Mouse (Mus musculus): ENCODE results near the gene Hira. TPM values are rescaled to one million over a fixed set of nuclear protein-coding genes. Genes with fewer than 3 reads are reported as not detected.

The Hira gene
- polyA plus RNA-seq, 1 experiment = 124 TPM

- TF ChIP-seq CTCF (IDR thresholded peaks at IDR 0.05; ENCODE audit: borderline replicate concordance, control insufficient read depth, extremely low read depth, insufficient read depth, low read length, poor library complexity) = no peak
- TF ChIP-seq POLR2A (IDR thresholded peaks at IDR 0.05; ENCODE audit: control insufficient read depth, extremely low read depth, insufficient read depth, low read length, poor library complexity) = no peak
- no peaks in the 10 kb centered on the region for H3K27me3 ChIP-seq (ENCODE audit: control insufficient read depth, insufficient read depth, low read length)
- WGBS = 63% methylated on average over 2 of the region's 2 CpGs
These were observed 133.9 kb downstream of the Hira start for GRCm38 (mm10) chr16:19010710-19011109.

DNA sequence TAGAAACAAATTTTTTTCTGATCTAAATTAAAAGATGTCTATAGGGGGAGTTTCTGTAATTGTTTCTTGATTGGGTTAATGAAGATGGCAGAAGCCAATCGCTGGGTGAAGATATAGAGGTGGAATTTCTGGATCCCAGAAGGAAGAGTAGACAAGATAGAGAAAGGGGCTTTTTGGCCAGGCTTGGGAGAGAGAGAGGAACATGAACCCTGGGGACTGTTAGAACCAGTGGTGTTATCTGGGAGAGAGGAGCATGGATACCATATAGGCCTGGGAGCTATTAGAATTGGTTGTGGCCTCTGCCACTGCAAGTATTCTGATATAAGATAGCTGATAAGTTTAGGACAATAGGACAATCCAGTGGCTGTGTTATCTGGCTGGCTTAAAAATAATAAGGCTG, 136.7 kb downstream of the Hira start:
- Histone ChIP-seq H3K4me3 (ENCODE audit: control insufficient read depth, insufficient read depth, low read length) (no peak overlapping the region), H3K27me3 (ENCODE audit: control insufficient read depth, insufficient read depth, low read length) (no peaks in the 10 kb centered on the region), H3K27ac (ENCODE audit: control insufficient read depth, insufficient read depth, low read length) (no peak overlapping the region), H3K4me1 (replicated peaks; ENCODE audit: control insufficient read depth, insufficient read depth, low read length) (no peaks in the 10 kb centered on the region), H3K36me3 (ENCODE audit: control insufficient read depth, insufficient read depth, low read length) (no peaks in the 10 kb centered on the region)
- TF ChIP-seq CTCF (IDR thresholded peaks at IDR 0.05; ENCODE audit: borderline replicate concordance, control insufficient read depth, extremely low read depth, insufficient read depth, low read length, poor library complexity) (no peak), POLR2A (IDR thresholded peaks at IDR 0.05; ENCODE audit: control insufficient read depth, extremely low read depth, insufficient read depth, low read length, poor library complexity) (no peak)
- DNase-seq = no peak
- WGBS = 91% methylated on average over 1 of the region's 1 CpGs

More at GRCm38 (mm10) chr16:19010710-19011109, 133.9 kb downstream of the Hira start:
- Histone ChIP-seq H3K36me3 (ENCODE audit: control insufficient read depth, insufficient read depth, low read length) (no peaks in the 10 kb centered on the region), H3K4me3 (ENCODE audit: control insufficient read depth, insufficient read depth, low read length) (no peak overlapping the region), H3K27ac (ENCODE audit: control insufficient read depth, insufficient read depth, low read length) (no peak overlapping the region), H3K4me1 (replicated peaks; ENCODE audit: control insufficient read depth, insufficient read depth, low read length) (no peaks in the 10 kb centered on the region)
- DNase-seq = no peak

DNA sequence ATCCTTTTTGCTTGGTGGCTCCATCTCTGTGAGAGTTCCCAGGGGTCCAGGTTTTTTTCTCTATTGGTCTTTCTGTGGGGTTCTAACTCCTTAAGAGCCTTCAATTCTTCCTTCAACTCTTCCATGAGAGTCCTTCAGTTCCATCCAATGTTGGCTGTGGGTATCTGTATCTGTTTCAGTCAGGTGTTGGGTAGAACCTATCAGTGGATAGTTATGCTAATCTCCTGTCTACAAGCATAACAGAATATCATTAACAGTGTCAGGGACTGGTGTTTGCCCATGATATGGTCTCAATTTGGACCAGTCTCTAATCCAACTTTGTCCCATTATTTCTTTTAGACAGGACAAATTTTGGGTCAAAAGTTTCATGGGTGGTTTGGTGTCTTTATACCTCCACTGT, 137.8 kb downstream of the Hira start:
- Histone ChIP-seq H3K4me1 (replicated peaks; ENCODE audit: control insufficient read depth, insufficient read depth, low read length) (no peaks in the 10 kb centered on the region), H3K36me3 (ENCODE audit: control insufficient read depth, insufficient read depth, low read length) (no peaks in the 10 kb centered on the region), H3K4me3 (ENCODE audit: control insufficient read depth, insufficient read depth, low read length) (no peak overlapping the region), H3K27ac (ENCODE audit: control insufficient read depth, insufficient read depth, low read length) (no peak overlapping the region), H3K27me3 (ENCODE audit: control insufficient read depth, insufficient read depth, low read length) (no peaks in the 10 kb centered on the region)
- TF ChIP-seq CTCF (IDR thresholded peaks at IDR 0.05; ENCODE audit: borderline replicate concordance, control insufficient read depth, extremely low read depth, insufficient read depth, low read length, poor library complexity) = no peak
- no peak for TF ChIP-seq POLR2A (IDR thresholded peaks at IDR 0.05; ENCODE audit: control insufficient read depth, extremely low read depth, insufficient read depth, low read length, poor library complexity)
- DNase-seq = no peak

Other genes with a start within 250 kb of the Hira start
- gene Sept5, start 247.1 kb upstream of the Hira start, polyA plus RNA-seq (2012; rRNA removed) = 2.4 and 3.6 TPM in 2 replicates
- 12.2 and 15.2 TPM in 2 replicates for gene Cldn5, start 100.2 kb upstream of the Hira start, polyA plus RNA-seq (2012; rRNA removed)
- gene Ufd1, start 65.3 kb upstream of the Hira start, polyA plus RNA-seq (2012; rRNA removed) = 45.5 and 47.3 TPM in 2 replicates
- 67.6 and 80.8 TPM in 2 replicates for gene Cdc45, start 65.0 kb upstream of the Hira start, polyA plus RNA-seq (2012; rRNA removed)
- gene 2510002D24Rik, start 40.5 kb upstream of the Hira start, polyA plus RNA-seq (2012; rRNA removed) = 61.5 and 78.3 TPM in 2 replicates
- gene Gm28539, start 40.5 kb upstream of the Hira start, polyA plus RNA-seq (2012; rRNA removed) = not detected in 2 replicates
- gene Mrpl40, start 175 bp upstream of the Hira start, polyA plus RNA-seq (2012; rRNA removed) = 14.2 and 15.6 TPM in 2 replicates

All from thymus, adult 2 months (tissue).